Mouse (Mus musculus) megakaryocyte, adult 5-6 weeks (primary cell): Measurements from ENCODE around the gene Ptk6. TPM values are rescaled to one million over a fixed set of nuclear protein-coding genes. Genes with fewer than 3 reads are reported as not detected.
A peak's percentile ranks its signal among the peaks of the same experiment; 100 is the strongest.

ENCODE experiments used
- ATAC-seq: 2 replicates; pipeline ENCODE4 v1.8.0; 2016; ENCODE audit warnings: mild to moderate bottlenecking, inconsistent platforms; ENCODE audit not compliant: poor library complexity, severe bottlenecking
- total RNA-seq, 2 experiments: library from RNA; stranded (forward) in 1 of 2; stranded (reverse) in 1 of 2; fragments of 153-499, 151-499 nt in 1 of 2; fragments of 221-1000, 200-1000 nt in 1 of 2; gene quantifications; 2 replicates each; pipeline versions ENCODE4 v1.2.3 to v1.2.4; 2015 to 2017

The Ptk6 gene
- total RNA-seq (2015) (not detected in 2 replicates), total RNA-seq (2017) (not detected in 2 replicates)

- no peak for ATAC-seq
Observed at GRCm38 (mm10) chr2:181202422-181202821, at the start of gene Ptk6. Gene Ptk6, minus strand, starts transcription at chr2:181202789.

GRCm38 (mm10) chr2:181251841-181252240 is 49.3 kb upstream of the Ptk6 start:
- no peak for ATAC-seq

GRCm38 (mm10) chr2:181249217-181249616 is 46.6 kb upstream of the Ptk6 start:
- ATAC-seq, result no peak

GRCm38 (mm10) chr2:181245031-181245430 is 42.4 kb upstream of the Ptk6 start:
- ATAC-seq, result no peak

GRCm38 (mm10) chr2:181243706-181244394 is 41.3 kb upstream of the Ptk6 start:
- ATAC-seq, result peak; percentile 87

- ATAC-seq, result no peak
Observed at GRCm38 (mm10) chr2:181242314-181242665, 39.7 kb upstream of the Ptk6 start.

- peak; percentile 69 for ATAC-seq
Observed at GRCm38 (mm10) chr2:181241602-181242313, 39.2 kb upstream of the Ptk6 start, which contains the start of gene Helz2. Gene Helz2, minus strand, starts transcription at chr2:181242027.

- no peak for ATAC-seq
Observed at GRCm38 (mm10) chr2:181240806-181241440, 38.3 kb upstream of the Ptk6 start.

- ATAC-seq, result no peak
Observed at GRCm38 (mm10) chr2:181239261-181239660, 36.7 kb upstream of the Ptk6 start.

GRCm38 (mm10) chr2:181238861-181239260 is 36.3 kb upstream of the Ptk6 start:
- no peak for ATAC-seq

- no peak for ATAC-seq
Observed at GRCm38 (mm10) chr2:181238091-181238610, 35.6 kb upstream of the Ptk6 start.

GRCm38 (mm10) chr2:181237251-181238014 is 34.8 kb upstream of the Ptk6 start:
- ATAC-seq, result no peak

- ATAC-seq, result no peak
Observed at GRCm38 (mm10) chr2:181235681-181236566, 33.3 kb upstream of the Ptk6 start.

- no peak for ATAC-seq
Observed at GRCm38 (mm10) chr2:181234680-181235079, 32.1 kb upstream of the Ptk6 start.

- ATAC-seq, result no peak
Observed at GRCm38 (mm10) chr2:181233443-181233842, 30.9 kb upstream of the Ptk6 start.

- ATAC-seq, result no peak
Observed at GRCm38 (mm10) chr2:181231171-181231570, 28.6 kb upstream of the Ptk6 start.

- ATAC-seq, result no peak
Observed at GRCm38 (mm10) chr2:181228335-181228734, 25.7 kb upstream of the Ptk6 start.

- ATAC-seq, result no peak
Observed at GRCm38 (mm10) chr2:181227122-181227521, 24.5 kb upstream of the Ptk6 start.

GRCm38 (mm10) chr2:181224994-181225393 is 22.4 kb upstream of the Ptk6 start:
- no peak for ATAC-seq

GRCm38 (mm10) chr2:181220361-181220760 is 17.8 kb upstream of the Ptk6 start:
- no peak for ATAC-seq
